Mouse (Mus musculus) embryonic facial prominence, embryonic 14.5 days (tissue): ENCODE measurements around the gene Ptprm. TPM values are rescaled to one million over a fixed set of nuclear protein-coding genes. Genes with fewer than 3 reads are reported as not detected.

ENCODE experiments used
- ATAC-seq: fragments of 200-750 bp; cut with Nextera tagmentation; 2 replicates; pipeline ENCODE4 v1.8.0; 2017; ENCODE audit warnings: low read depth, moderate number of reproducible peaks, moderate TSS enrichment
- DNase-seq: peaks from one replicate; pipeline ENCODE4 v3.0.0-alpha.2; 2015; ENCODE audit warnings: low spot score
- H3K27ac ChIP-seq: fragments of 300-500 bp; sonication (generic); replicated peaks from 2 replicates; pipeline ENCODE4 v1.5.1; 2014; ENCODE audit warnings: low read depth, mild to moderate bottlenecking, low read length, moderate library complexity
- H3K27me3 ChIP-seq: fragments of 300-500 bp; sonication (generic); replicated peaks from 2 replicates; pipeline ENCODE4 v1.6.1; 2014; ENCODE audit warnings: low read length; ENCODE audit not compliant: control insufficient read depth, insufficient read depth
- H3K36me3 ChIP-seq: fragments of 300-500 bp; sonication (generic); 2 replicates; pipeline ENCODE4 v1.6.1; 2014; ENCODE audit warnings: low read length, mixed read lengths; ENCODE audit not compliant: control insufficient read depth, insufficient read depth
- H3K4me1 ChIP-seq: fragments of 300-500 bp; sonication (generic); 2 replicates; pipeline ENCODE4 v1.6.1; 2014; ENCODE audit warnings: antibody characterized with exemption, low read length; ENCODE audit not compliant: control insufficient read depth, insufficient read depth
- H3K4me2 ChIP-seq: fragments of 300-500 bp; sonication (generic); 2 replicates; pipeline ENCODE4 v1.6.1; 2014; ENCODE audit warnings: low read depth, mild to moderate bottlenecking, low read length, moderate library complexity, mixed read lengths
- H3K4me3 ChIP-seq: fragments of 300-500 bp; sonication (generic); 2 replicates; pipeline ENCODE4 v1.5.1; 2014; ENCODE audit warnings: low read depth, mild to moderate bottlenecking, low read length
- H3K9ac ChIP-seq: fragments of 300-500 bp; sonication (generic); 2 replicates; pipeline ENCODE4 v1.6.1; 2014; ENCODE audit warnings: low read depth, mild to moderate bottlenecking, low read length, moderate library complexity, mixed read lengths
- H3K9me3 ChIP-seq: fragments of 300-500 bp; sonication (generic); 2 replicates; pipeline ENCODE4 v1.6.1; 2016; ENCODE audit warnings: low read length; ENCODE audit not compliant: control insufficient read depth
- WGBS: fragments of 180-500 bp; shearing (Covaris S2); extraction: QIAGEN DNeasy Blood & Tissue Kit; methylation state at CpG from one replicate; pipeline ENCODE4 v1.1.7; 2014; 5-methylcytosine and 5-hydroxymethylcytosine counted together
- microRNA-seq: library from miRNA; unstranded; fragments of <30 nt; microRNA quantifications from one replicate; pipeline ENCODE4, GENCODE M21; 2016; ENCODE audit warnings: borderline number of aligned reads
- polyA plus RNA-seq: library from polyadenylated mRNA; unstranded; fragments of >200 nt; fragmentation: Nextera tagmentation; extraction: Ambion mirVana; gene quantifications from 2 replicates; pipeline ENCODE4 v1.2.1, GENCODE M21; 2014

Ptprm gene
- polyA plus RNA-seq, 1 experiment from 2014 or later, result 20.4 TPM

- H3K27me3 ChIP-seq, result no peaks in the 10 kb centered on the region
- no peak overlapping the region for H3K27ac ChIP-seq
- H3K9me3 ChIP-seq, result no peaks in the 10 kb centered on the region
- DNase-seq (no peak), ATAC-seq (no peak)
- 84% methylated on average over 3 of the region's 3 CpGs for WGBS
- H3K4me3 ChIP-seq, result no peak overlapping the region
- no peak overlapping the region for H3K4me2 ChIP-seq
- no peaks in the 10 kb centered on the region for H3K36me3 ChIP-seq
- H3K4me1 ChIP-seq, result no peaks in the 10 kb centered on the region
- H3K9ac ChIP-seq, result no peak overlapping the region
These were observed 734.9 kb downstream of the Ptprm start for GRCm38 (mm10) chr17:66619255-66619826.

Small RNAs within 50 kb of the gene (microRNA-seq; reads per million reads assigned to microRNA genes)
- gene Mir5709, result not detected
